Mouse (Mus musculus) CH12.LX (cell line): Measurements from ENCODE around the gene Adamts18.

Experiments
- CHD2 ChIP-seq: IDR thresholded peaks from 2 replicates; pipeline ENCODE4 v1.6.1; 2011; ENCODE audit warnings: low read length, improper control_type of control experiment
- CTCF ChIP-seq, 2 experiments: IDR thresholded peaks in 1 of 2; conservative IDR thresholded peaks in 1 of 2; 2 replicates each; pipeline ENCODE4 v1.5.1; 2011 to 2012; ENCODE audit warnings: low read depth in 2 of 2, low read length in 2 of 2, improper control_type of control experiment in 1 of 2, inconsistent platforms in 1 of 2, mild to moderate bottlenecking in 1 of 2, moderate library complexity in 1 of 2
- ETS1 ChIP-seq: conservative IDR thresholded peaks from 2 replicates; pipeline ENCODE4 v1.6.1; 2012; ENCODE audit warnings: low read depth, mild to moderate bottlenecking, inconsistent platforms, low read length, improper control_type of control experiment, moderate library complexity
- JUN ChIP-seq: IDR thresholded peaks from 2 replicates; pipeline ENCODE4 v1.6.1; 2011; ENCODE audit warnings: low read depth, mild to moderate bottlenecking, low read length, improper control_type of control experiment, moderate library complexity; ENCODE audit not compliant: insufficient read depth
- MAX ChIP-seq: IDR thresholded peaks from 2 replicates; pipeline ENCODE4 v1.6.1; 2011; ENCODE audit warnings: low read length, improper control_type of control experiment
- MAZ ChIP-seq: IDR thresholded peaks from 2 replicates; pipeline ENCODE4 v1.6.1; 2012; ENCODE audit warnings: low read depth, mild to moderate bottlenecking, inconsistent platforms, low read length, improper control_type of control experiment, moderate library complexity
- NELFE ChIP-seq: IDR thresholded peaks from 2 replicates; pipeline ENCODE4 v1.6.1; 2011; ENCODE audit warnings: low read depth, low read length, improper control_type of control experiment
- POLR2A ChIP-seq: IDR thresholded peaks from 2 replicates; pipeline ENCODE4 v1.6.1; 2011; ENCODE audit warnings: low read depth, mild to moderate bottlenecking, improper control_type of control experiment, low read length
- RAD21 ChIP-seq: IDR thresholded peaks from 2 replicates; pipeline ENCODE4 v1.6.1; 2011; ENCODE audit warnings: low read depth, mild to moderate bottlenecking, low read length, improper control_type of control experiment, moderate library complexity
- TCF12 ChIP-seq: IDR thresholded peaks from 2 replicates; pipeline ENCODE4 v1.6.1; 2014; ENCODE audit warnings: low read depth, mild to moderate bottlenecking, inconsistent platforms, low read length, improper control_type of control experiment
- ZC3H11A ChIP-seq: IDR thresholded peaks from 2 replicates; pipeline ENCODE4 v1.6.1; 2012; ENCODE audit warnings: low read depth, mild to moderate bottlenecking, inconsistent platforms, low read length, improper control_type of control experiment

- TF ChIP-seq CTCF (conservative IDR thresholded peaks at IDR 0.05 in 1 of 2, IDR thresholded peaks at IDR 0.05 in 1 of 2; ENCODE audit: low read depth in 2 of 2, low read length in 2 of 2) (no peak), RAD21 (no peak), POLR2A (no peak), ZC3H11A (no peak), MAZ (no peak), NELFE (no peak), TCF12 (no peak), CHD2 (no peak), ETS1 (no peak), JUN (no peak), MAX (no peak)
Observed at GRCm38 (mm10) chr8:113676811-113677210, 171.7 kb downstream of the Adamts18 start.
